Mouse (Mus musculus) megakaryocyte, embryonic 14.5 days (primary cell): ENCODE measurements around the gene Cmtm5.

Source experiments
- FLI1 ChIP-seq: IDR thresholded peaks from 2 replicates; pipeline ENCODE4 v1.6.1; 2012; ENCODE audit warnings: low read length, inconsistent platforms, mixed read lengths
- GATA1 ChIP-seq: IDR thresholded peaks from 3 replicates; pipeline ENCODE4 v1.6.1; 2012; ENCODE audit warnings: mixed read lengths, low read length, inconsistent platforms, borderline replicate concordance

DNA sequence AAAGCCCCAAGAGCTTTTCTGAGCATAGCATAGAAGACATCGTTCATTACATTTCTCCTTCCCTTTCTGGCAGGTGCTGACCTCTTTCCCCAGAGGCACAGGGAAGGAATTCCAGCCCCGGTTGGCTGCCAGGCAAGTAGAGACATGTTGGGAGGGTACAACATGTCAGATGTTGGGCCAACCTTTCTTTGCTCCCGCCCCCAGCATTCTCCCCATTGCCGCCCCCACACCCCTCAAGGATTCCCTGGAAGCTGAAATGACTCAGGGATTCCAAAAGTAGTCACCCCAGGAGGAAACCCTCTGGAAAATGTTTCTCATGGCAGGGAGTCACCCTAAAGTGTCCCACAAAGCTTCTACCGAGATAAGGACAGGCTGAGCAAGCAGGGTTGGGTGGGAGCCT is 6.3 kb upstream of the Cmtm5 start:
- TF ChIP-seq GATA1: no peak
- no peak for TF ChIP-seq FLI1
